Mouse (Mus musculus) liver, embryonic 14.5 days (tissue): ENCODE results near the gene Hist2h4. TPM values are rescaled to one million over a fixed set of nuclear protein-coding genes. Genes with fewer than 3 reads are reported as not detected.

Experiments
- ATAC-seq: fragments of 200-750 bp; cut with Nextera tagmentation; 2 replicates; pipeline ENCODE4 v1.8.0; 2017; ENCODE audit warnings: moderate number of reproducible peaks, mild to moderate bottlenecking, moderate library complexity; ENCODE audit not compliant: insufficient read depth
- DNase-seq, 3 experiments: peaks; one replicate each; pipeline ENCODE4 v3.0.0-alpha.2; 2012 to 2013; ENCODE audit warnings: low read depth in 3 of 3, low spot score in 3 of 3
- H3K27ac ChIP-seq: fragments of 300-500 bp; sonication (generic); 2 replicates; pipeline ENCODE4 v1.5.1; 2014; ENCODE audit warnings: moderate library complexity, mild to moderate bottlenecking, control low read depth, inconsistent platforms
- H3K27me3 ChIP-seq: fragments of 300-500 bp; sonication (generic); 2 replicates; pipeline ENCODE4 v1.6.1; 2014; ENCODE audit warnings: mild to moderate bottlenecking, low read length, moderate library complexity; ENCODE audit not compliant: control insufficient read depth, insufficient read depth
- H3K36me3 ChIP-seq: fragments of 300-500 bp; sonication (generic); replicated peaks from 2 replicates; pipeline ENCODE4 v1.6.1; 2014; ENCODE audit warnings: low read depth; ENCODE audit not compliant: control insufficient read depth, insufficient read depth
- H3K4me1 ChIP-seq, 2 experiments: fragments of 200-500 bp in 1 of 2; fragments of 300-500 bp in 1 of 2; sonication (generic) in 1 of 2; replicated peaks; 2 replicates each; pipeline ENCODE4 v1.6.1; 2012 to 2014; ENCODE audit warnings: antibody characterized with exemption in 1 of 2, inconsistent platforms in 1 of 2, low read length in 1 of 2; ENCODE audit not compliant: control insufficient read depth in 2 of 2, insufficient read depth in 2 of 2
- H3K4me2 ChIP-seq: fragments of 300-500 bp; sonication (generic); 2 replicates; pipeline ENCODE4 v1.6.1; 2014; ENCODE audit warnings: low read depth, mild to moderate bottlenecking, control low read depth, moderate library complexity
- H3K4me3 ChIP-seq, 2 experiments: fragments of 200-500 bp in 1 of 2; fragments of 300-500 bp in 1 of 2; sonication (generic) in 1 of 2; 2 replicates each; pipeline ENCODE4 v1.5.1; 2012 to 2014; ENCODE audit warnings: low read depth in 2 of 2, low read length in 2 of 2, mild to moderate bottlenecking in 2 of 2, control low read depth in 1 of 2, inconsistent platforms in 1 of 2, moderate library complexity in 1 of 2; ENCODE audit not compliant: insufficient read depth in 1 of 2
- H3K9ac ChIP-seq: fragments of 300-500 bp; sonication (generic); replicated peaks from 2 replicates; pipeline ENCODE4 v1.6.1; 2014; ENCODE audit warnings: mild to moderate bottlenecking, control low read depth, moderate library complexity
- H3K9me3 ChIP-seq: fragments of 300-500 bp; sonication (generic); 2 replicates; pipeline ENCODE4 v1.6.1; 2016; ENCODE audit warnings: low read length, mixed read lengths; ENCODE audit not compliant: control insufficient read depth
- CTCF ChIP-seq: IDR thresholded peaks from 2 replicates; pipeline ENCODE4 v1.5.1; 2016; ENCODE audit warnings: antibody characterized with exemption, low read depth, control low read depth
- EP300 ChIP-seq: IDR thresholded peaks from 2 replicates; pipeline ENCODE4 v1.6.1; 2016; ENCODE audit warnings: antibody characterized with exemption, low read depth
- whole genome bisulfite sequencing: fragments of 180-500 bp; shearing (Covaris S2); extraction: QIAGEN DNeasy Blood & Tissue Kit; methylation state at CpG from one replicate; pipeline ENCODE4 v1.1.7; 2014; ENCODE audit not compliant: insufficient replicate concordance; 5-methylcytosine and 5-hydroxymethylcytosine counted together
- polyA plus RNA-seq, 2 experiments: library from polyadenylated mRNA; depleted of rRNA in 1 of 2; stranded (reverse) in 1 of 2; unstranded in 1 of 2; fragments of >200 nt; fragmentation: Nextera tagmentation in 1 of 2; extraction: Ambion mirVana in 1 of 2; gene quantifications; 2 replicates each; pipeline versions ENCODE4 v1.2.1 to v1.2.3; 2012 to 2014

Gene Hist2h4
- polyA plus RNA-seq, 2 experiments = 12.2 to 15.1 TPM

GRCm38 (mm10) chr3:96280660-96281059 is 17.5 kb upstream of the Hist2h4 start:
- Histone ChIP-seq H3K9me3 (no peaks in the 10 kb centered on the region), H3K9ac (no peak overlapping the region), H3K27me3 (no peaks in the 10 kb centered on the region; the same call in 1 of the 2 replicates), H3K27ac (no peak overlapping the region), H3K4me2 (no peak overlapping the region), H3K4me3 (no peak overlapping the region), H3K36me3 (no peaks in the 10 kb centered on the region), H3K4me1 (peaks cover 5 to 7% of the 10 kb centered on the region in 2 experiments; a peak in 3 of 4 replicates)
- no peak for ATAC-seq
- DNase-seq = no peak
- WGBS = 48% methylated on average over 6 of the region's 6 CpGs
- TF ChIP-seq EP300 (no peak), CTCF (peak; percentile 44)

- under 1% methylated on average over 49 of the region's 49 CpGs for WGBS
- peak overlapping the region; percentile 98 for H3K4me2 ChIP-seq
- H3K9ac ChIP-seq = peak overlapping the region; percentile 90
- H3K9me3 ChIP-seq = no peaks in the 10 kb centered on the region
- peak overlapping the region; percentile 74 for H3K27ac ChIP-seq
- TF ChIP-seq CTCF = peak; percentile 90
- no peak for TF ChIP-seq EP300
- no peaks in the 10 kb centered on the region for H3K36me3 ChIP-seq
- H3K4me1 ChIP-seq = peaks cover 10 to 13% of the 10 kb centered on the region in 2 experiments; a peak in 3 of 4 replicates
- DNase-seq = peak; percentile 69 to 74 (median 72)
- ATAC-seq = peak; percentile 91
- H3K27me3 ChIP-seq = no peaks in the 10 kb centered on the region
- peak overlapping the region; percentile 70 to 74 for H3K4me3 ChIP-seq
Observed at GRCm38 (mm10) chr3:96277800-96278624, 14.9 kb upstream of the Hist2h4 start.

GRCm38 (mm10) chr3:96277428-96277799 is 14.3 kb upstream of the Hist2h4 start:
- peak overlapping the region; percentile 70 to 74 for H3K4me3 ChIP-seq
- DNase-seq = peak in 2 of 3 experiments; percentile 52 to 58
- peak overlapping the region; percentile 90 for H3K9ac ChIP-seq
- peak overlapping the region; percentile 98 for H3K4me2 ChIP-seq
- H3K4me1 ChIP-seq = peaks cover 10 to 13% of the 10 kb centered on the region in 2 experiments; a peak in 3 of 4 replicates
- H3K36me3 ChIP-seq = no peaks in the 10 kb centered on the region
- H3K27me3 ChIP-seq = no peaks in the 10 kb centered on the region
- peak; percentile 74 for ATAC-seq
- H3K27ac ChIP-seq = peak overlapping the region; percentile 74
- TF ChIP-seq CTCF (no peak; the same call in 1 of the 2 replicates), EP300 (no peak)
- no peaks in the 10 kb centered on the region for H3K9me3 ChIP-seq
- WGBS = 10% methylated on average over 8 of the region's 8 CpGs

DNA sequence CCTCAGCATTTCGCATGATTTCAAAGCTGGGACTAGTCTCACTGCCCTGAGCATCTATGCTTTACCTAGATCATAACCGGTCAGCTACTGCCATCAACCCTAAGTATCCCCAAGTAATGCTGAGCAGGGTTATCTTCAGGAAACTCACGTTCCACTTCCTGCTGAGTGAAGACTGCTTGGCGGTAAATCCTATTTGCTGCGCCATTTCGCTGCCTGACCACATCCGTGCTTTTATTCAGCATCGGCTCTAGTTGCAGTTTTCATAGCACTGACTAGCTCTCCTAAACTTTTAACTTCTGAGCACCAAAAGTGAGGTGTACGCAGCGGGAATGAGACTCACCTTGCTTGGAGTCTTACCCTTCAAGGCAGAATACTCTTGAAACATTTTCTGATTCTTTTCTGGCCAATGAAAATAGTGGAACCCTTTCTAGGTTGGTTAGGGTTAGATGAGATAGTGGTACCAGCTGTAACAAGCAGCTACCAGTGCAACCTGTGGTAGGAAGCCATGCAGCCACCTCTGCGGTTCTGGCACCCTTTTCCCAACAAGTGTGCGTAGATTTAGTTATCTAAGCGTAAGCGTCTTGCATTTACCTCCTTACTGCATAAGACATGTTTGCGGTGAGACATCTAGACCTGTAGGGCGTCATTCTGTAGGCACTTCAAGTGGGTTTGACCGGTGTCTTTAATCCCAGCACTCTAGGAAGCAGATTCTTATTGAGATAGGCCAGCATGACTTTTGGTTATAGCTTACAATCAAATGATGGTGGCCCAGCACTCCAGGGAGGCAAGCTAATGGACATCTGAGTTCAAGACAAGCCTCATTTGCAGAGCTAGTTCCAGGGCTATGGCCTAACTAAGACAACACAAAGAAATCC is 10.7 kb upstream of the Hist2h4 start:
- H3K27me3 ChIP-seq = no peaks in the 10 kb centered on the region
- ATAC-seq (no peak), DNase-seq (peak in 2 of 3 experiments; percentile 61 to 62)
- no peaks in the 10 kb centered on the region for H3K9me3 ChIP-seq
- no peak overlapping the region for H3K9ac ChIP-seq
- H3K27ac ChIP-seq = no peak overlapping the region
- no peak overlapping the region for H3K4me3 ChIP-seq
- no peak for TF ChIP-seq CTCF
- no peak for TF ChIP-seq EP300
- H3K4me2 ChIP-seq = no peak overlapping the region
- no peaks in the 10 kb centered on the region for H3K36me3 ChIP-seq
- WGBS = 37% methylated on average over 17 of the region's 17 CpGs
- H3K4me1 ChIP-seq = peaks cover 10 to 13% of the 10 kb centered on the region in 2 experiments; a peak in 3 of 4 replicates
